Mouse (Mus musculus): ENCODE data around the gene Ntm. TPM values are rescaled to one million over a fixed set of nuclear protein-coding genes. Genes with fewer than 3 reads are reported as not detected.

Gene Ntm
- polyA plus RNA-seq, 2 experiments from 2014 or later: not detected

DNA sequence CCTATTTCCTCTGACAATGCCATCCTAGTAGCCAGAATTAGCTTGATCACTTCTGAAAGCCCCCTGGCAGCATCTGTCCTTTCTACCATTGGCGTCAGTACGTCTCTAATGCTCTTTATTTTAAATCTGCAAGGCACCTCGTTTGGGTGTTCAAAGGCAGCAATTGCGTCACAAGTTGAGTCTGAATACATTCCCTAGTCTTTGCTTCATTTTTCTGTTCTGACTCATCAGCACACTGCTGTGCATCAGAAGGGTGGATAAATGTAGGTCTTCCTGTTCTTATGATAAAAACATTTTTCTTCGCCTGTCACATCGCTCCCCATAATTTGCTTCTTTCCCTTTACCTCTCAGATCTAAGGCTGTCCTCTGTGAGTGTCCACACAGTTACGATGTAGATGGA lies 958.4 kb downstream of the Ntm start:
- no peak for ATAC-seq

DNA sequence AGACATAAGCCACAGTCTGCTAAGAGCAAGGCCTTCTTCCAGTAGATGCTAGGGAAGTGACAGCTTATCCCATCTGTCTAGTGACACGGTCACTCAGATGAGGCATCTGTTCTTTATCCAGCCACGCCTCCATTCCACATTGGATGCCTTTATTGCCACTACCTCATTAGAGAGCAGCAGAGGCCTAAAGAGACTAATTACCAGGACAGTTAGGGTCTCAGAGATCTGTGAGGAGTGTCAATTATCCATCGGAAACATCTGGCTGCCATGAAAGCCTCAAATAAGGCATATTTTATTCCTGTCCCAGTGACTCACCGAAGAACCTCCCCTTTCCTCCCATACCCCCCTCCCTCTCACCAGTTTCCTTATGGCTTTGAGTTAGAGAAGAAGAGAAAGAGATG lies 963.0 kb downstream of the Ntm start:
- ATAC-seq: no peak

- ATAC-seq: no peak
These were observed 985.7 kb downstream of the Ntm start for GRCm38 (mm10) chr9:28977275-28977674.

DNA sequence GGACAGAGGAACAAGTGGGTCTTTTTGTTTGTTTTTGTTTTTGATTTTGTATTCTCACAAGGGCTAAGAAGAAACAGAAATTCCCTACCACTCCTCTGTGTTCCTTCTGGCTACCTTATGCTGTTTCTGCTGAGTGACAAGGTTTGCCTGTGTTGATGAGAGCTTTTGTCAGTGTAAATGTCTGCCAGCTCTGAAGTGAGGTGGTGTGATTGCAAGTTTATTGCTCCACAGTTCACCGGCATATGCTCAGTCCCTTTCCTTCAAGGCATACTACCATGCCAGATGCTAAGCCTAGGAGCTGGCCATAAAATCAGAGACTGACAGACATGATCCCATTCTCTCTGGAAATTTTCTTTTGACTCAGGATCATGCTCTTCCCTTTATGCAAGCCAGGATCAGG lies 993.5 kb downstream of the Ntm start:
- no peak for ATAC-seq

All from CD4-positive, CD25-positive, alpha-beta regulatory T cell, adult 4 months (primary cell).